Mouse (Mus musculus) brain, embryonic 14.5 days (tissue): ENCODE data around the gene Map3k20. TPM values are rescaled to one million over a fixed set of nuclear protein-coding genes. Genes with fewer than 3 reads are reported as not detected.

Experiments
- DNase-seq: peaks from one replicate; pipeline ENCODE4 v3.0.0-alpha.2; 2011; ENCODE audit warnings: low read depth
- CTCF ChIP-seq: fragments of 200-500 bp; IDR thresholded peaks from 2 replicates; pipeline ENCODE4 v1.5.1; 2012; ENCODE audit warnings: inconsistent platforms, mild to moderate bottlenecking, moderate library complexity, borderline replicate concordance; ENCODE audit not compliant: insufficient read depth, insufficient read length; ENCODE audit errors: extremely low read depth
- POLR2A ChIP-seq: fragments of 200-500 bp; IDR thresholded peaks from 2 replicates; pipeline ENCODE4 v1.6.1; 2012; ENCODE audit warnings: mild to moderate bottlenecking, inconsistent platforms, borderline replicate concordance; ENCODE audit not compliant: poor library complexity, insufficient read depth, insufficient read length, severe bottlenecking; ENCODE audit errors: extremely low read depth
- polyA plus RNA-seq: library from polyadenylated mRNA; depleted of rRNA; stranded (reverse); fragments of >200 nt; gene quantifications from 2 replicates; pipeline ENCODE4 v1.2.3, GENCODE M21; 2012

The Map3k20 gene
- polyA plus RNA-seq, 1 experiment: 6.4 TPM

DNA sequence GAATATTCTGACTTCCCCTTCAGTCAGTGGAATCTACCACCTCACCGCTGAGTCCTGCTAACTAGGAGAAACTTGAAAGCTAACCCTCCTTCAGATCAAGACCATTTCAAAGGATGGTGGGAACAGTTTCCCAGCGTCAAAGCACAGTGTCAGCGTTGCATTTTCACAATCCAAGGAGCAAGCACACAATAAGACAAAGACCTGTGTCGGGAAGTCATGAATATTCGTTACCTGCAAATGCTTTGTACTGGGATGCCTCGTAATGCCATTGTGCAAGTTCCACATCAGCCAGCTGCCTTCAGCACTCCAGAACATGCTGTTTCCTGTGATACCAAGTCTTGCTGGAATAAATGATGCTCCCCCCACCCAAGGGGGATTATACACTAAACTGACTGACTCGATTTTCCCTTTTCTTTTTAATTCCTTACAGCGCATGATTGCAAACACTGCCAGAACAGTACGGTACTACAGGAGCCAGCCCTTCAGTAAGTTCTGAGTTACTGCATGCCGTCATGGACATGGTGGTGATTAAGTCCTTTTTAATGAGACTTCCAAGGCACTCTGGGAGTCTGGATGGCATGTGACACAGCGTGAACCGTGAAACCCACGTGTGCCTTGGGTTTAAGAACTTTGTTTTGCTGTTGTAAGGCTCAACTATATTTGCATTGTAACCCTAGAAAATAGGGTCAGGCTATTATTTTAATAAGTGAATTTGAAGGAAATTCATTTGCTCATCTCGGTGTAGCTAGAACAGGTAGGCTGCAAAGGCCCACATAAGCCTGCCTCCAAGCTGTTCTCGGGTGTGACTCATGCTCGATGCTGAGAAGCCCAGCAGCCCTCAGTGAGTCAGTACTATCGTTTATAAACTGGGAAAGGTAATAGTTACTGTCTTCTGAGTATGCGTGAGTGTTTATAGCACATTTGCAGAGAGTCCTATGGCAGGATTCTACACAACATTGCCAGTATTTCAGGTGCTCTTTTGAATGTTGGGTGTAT is 32.6 kb upstream of the Map3k20 start:
- no peak for TF ChIP-seq POLR2A
- TF ChIP-seq CTCF: no peak
- DNase-seq: peak; percentile 62

DNA sequence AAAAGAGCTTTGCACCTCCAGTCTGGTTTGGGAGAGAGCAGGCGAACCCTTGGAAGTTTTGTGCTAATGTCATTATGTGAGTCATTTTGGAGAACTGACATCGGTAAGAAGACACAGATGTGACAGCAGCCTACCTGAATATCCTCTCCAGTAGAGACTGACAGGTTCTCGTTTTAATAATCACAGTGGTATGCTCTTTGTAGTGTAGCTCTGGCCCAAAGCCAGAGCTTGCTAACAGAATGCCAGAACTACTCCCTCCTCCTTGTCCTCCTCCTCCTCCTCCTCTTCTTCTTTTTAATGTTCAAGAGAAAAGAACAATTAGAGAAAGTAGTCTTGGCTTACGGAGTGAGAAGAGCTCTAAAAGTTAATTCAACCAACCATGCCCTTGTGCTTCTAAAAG is 31.6 kb upstream of the Map3k20 start:
- DNase-seq: peak; percentile 47
- no peak for TF ChIP-seq CTCF
- TF ChIP-seq POLR2A: no peak

DNA sequence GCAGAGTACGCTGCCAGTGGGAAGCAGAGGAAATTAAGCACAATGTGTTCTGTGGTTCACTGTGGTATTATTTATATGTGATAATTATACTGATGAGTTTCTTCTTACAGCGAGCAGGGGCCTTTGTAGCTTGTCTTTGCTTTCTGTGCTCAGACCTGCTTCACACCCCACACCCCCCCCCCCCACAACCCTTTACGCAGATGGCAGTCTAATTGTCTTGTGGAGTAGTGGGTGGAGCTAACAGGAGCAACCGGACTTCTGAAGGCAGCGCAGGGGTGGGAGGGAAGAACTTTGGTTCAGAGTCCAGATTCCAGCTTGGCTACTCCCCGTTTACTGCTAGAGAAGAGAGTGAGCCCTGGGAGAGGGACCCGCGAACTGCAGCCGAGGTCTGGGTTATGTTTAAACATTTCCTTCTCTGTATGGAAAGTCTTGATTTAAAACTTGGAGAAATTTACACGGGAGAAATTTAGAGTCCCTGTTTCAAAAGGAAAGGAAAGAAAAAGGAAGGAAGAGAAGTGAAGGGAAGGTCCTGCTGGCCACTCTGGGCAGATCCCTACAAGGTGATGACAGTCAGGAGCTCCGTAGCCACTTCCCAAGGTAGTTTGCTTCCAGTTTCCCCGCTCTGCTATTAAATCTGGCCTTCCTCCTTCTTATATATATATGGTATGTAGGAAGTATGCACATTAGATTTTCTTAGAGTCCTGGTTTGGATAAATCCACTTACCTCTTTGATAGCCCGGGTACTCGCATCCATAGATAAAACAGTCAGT is 30.4 kb upstream of the Map3k20 start:
- DNase-seq: peak; percentile 84
- TF ChIP-seq CTCF (no peak), POLR2A (no peak)

DNA sequence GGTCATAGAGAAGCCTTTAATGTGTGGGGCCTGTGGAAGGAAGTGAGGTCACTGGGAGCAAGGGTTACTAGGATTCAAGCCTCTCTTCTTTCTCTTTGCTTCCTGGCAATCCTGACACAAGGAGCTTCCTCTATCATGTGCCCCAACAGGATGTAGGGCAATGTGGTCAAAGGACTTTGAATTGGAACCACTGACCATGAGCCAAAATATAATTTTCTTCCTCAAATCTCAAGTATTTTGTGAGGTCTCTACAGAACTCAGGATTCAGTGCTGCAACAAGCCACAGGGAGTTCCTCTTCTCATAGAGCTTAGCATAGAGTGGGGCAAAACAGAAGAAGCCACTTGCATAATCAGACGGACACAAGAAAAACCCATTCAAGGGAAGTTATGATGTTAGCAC is 24.7 kb upstream of the Map3k20 start:
- no peak for DNase-seq
- TF ChIP-seq CTCF (no peak), POLR2A (no peak)

DNA sequence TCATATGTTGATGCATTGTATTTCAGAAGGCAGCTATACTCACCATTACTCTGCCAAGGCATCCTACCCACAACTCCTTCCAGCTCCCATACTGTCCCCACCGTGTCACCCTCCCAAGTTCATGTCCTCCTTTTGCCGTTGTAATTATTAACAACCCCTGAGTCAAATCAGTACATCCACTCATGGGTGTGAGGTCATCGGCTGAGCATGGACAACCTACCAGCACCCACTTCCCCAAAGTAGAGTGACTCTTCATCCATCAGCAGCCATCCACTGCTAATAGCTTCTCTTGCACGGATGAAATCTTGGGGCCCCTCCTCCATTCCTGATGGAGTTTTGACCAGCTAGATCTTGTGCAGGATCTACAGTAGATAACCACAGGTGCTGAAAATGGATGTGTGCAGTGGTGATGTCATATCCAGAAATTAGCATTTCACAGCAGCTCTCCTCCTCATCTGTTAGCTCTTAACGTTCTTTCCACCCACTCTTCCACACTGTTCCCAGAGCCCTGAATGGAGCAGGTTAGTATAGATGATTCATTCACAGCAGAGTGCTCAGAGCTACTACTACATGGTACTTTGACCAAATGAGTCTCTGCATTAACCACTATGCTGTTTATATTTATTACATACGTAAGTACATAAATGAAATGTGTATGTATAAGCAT is 22.5 kb upstream of the Map3k20 start:
- no peak for DNase-seq
- TF ChIP-seq CTCF (no peak), POLR2A (no peak)

DNA sequence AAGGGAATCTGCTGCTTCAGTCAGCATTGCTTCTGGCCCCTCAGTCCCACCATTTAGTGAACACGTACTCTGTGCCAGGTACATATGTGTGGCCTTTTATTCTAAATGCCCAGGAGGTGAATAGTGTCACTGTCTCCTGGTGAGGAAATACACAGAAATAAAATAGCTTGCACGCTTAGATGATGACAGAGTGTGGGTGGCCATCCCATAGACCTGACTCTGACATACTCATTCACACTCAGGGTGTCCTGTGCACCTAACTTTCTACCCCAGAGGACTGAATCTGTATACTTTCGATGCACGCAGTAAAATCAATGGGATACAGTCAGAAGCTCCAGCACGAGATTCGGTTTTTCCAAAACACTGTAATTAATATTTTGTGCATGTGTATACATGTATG is 18.0 kb upstream of the Map3k20 start:
- DNase-seq: no peak

DNA sequence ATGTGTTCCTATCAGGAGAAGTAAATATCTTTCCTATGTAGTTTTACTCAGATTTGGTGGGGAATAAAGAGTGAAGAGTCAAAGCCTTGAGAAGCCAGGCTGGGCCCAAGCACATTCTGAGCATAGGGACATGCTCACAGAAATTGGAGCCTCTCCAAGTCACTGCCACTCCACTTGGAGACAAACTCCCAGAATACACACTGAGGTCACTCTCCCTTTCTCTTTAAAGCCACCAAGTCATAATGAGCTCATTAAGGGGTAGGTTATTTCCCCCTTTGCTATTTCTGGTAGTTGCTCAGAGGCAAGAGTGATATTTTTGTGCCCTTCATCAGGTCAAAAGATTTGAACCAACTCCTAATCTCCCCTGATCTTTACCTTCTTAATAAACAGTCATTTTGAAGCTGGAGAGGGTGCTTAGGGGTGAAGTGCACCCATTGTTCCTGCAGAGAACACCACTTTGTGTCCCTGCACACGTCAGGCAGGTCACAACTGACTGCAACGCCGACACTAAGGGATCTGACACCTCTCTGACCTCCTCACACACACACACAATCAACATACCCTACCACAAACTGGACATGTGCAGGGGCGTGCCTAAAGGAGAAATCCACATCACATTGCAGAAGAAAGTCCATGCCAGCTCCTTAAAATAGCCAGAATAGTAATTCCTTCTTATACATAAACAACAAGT is 15.6 kb upstream of the Map3k20 start:
- no peak for TF ChIP-seq CTCF
- no peak for TF ChIP-seq POLR2A
- peak; percentile 37 for DNase-seq

More for the DNA sequence above, 18.0 kb upstream of the Map3k20 start:
- TF ChIP-seq POLR2A (no peak), CTCF (no peak)

DNA sequence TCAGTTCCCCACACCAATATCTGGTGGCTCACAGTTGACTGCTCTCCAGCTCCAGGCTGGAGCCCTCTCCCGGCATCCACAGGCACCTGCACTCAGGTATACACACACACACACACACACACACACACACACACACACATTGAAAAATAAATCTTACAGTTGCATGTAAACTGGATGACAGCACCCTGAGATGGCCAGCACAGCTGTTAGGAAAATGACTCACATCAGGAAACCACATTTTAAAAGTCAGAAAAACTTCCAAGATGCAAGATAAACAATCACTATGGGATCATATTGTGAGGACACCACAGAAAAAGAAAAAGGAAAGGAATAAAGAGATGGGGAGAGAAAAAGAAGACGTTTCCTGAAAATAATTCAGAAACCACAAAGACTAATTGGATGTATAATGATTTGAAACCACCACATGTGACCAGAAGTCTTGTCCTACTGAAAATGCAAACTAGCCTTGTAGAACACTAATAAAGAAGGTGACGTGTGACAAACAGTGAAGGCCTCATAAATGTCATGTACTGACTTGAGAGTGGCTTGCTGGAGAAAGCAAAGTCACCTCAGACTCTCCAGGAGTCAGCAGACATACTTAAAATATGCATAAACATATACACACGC is 7.1 kb upstream of the Map3k20 start:
- TF ChIP-seq POLR2A (no peak), CTCF (no peak)
- DNase-seq: no peak

DNA sequence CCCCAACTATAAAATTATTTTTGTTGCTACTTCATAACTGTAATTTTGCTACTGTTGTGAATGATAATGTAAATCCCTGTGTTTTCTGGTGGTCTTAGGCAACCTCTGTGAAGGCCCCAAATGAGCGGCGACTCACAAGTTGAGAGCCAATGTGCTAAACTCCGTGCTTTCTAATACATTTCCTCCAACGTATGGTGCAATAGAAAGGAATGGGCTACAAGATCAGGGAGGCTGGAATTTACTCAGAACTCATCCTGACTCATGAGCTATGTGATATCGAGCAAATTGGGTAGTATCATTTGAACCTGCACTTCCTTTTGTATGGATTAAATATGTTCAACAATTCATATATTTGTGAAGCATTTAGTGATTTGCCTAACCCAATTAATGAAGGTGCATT is 4.9 kb upstream of the Map3k20 start:
- TF ChIP-seq POLR2A (no peak), CTCF (no peak)
- no peak for DNase-seq

DNA sequence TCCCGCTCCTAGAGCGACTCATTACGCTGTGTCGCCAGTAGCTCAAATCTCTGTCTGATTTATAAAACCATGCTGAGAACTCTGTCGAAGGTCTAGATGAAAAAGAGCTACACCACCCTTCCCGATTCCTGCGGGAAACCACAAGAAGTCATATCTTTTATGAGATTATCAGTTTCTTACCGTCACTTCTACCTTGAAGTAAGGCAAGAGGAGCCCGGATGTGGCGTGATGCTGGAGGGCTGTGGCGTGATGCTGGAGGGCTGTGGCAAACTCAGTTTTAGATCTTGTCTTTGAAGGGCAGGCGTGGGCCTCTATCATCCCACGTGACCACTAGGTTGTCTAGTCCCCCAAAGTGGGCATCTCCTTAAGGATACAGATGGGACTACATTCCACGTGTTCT is 3.5 kb upstream of the Map3k20 start:
- TF ChIP-seq CTCF (no peak), POLR2A (no peak)
- DNase-seq: no peak

DNA sequence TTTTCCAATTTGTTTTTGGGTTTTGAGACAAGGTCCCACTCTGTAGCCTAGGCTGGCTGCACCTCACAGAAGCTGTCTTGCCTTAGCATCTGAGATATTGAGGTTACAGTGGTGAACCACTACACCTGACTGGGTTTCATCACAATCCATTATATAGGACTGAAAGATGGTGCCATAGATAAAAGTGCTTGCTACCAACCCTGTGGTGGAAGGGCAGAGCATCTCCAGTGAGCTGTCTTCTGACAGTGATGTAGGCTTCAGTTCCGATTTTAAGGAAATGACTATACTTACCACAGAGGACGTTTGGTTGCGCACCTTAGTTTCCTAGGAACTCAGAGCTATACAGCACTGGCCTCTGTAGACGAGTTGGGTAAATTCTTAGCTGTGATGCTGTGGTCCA is 2.7 kb upstream of the Map3k20 start:
- DNase-seq: no peak
- TF ChIP-seq POLR2A (no peak), CTCF (no peak)
